Mouse (Mus musculus): ENCODE data around the gene Fndc3b. TPM values are rescaled to one million over a fixed set of nuclear protein-coding genes. Genes with fewer than 3 reads are reported as not detected.

Gene Fndc3b
- polyA plus RNA-seq, 1 experiment = 14.2 TPM

DNA sequence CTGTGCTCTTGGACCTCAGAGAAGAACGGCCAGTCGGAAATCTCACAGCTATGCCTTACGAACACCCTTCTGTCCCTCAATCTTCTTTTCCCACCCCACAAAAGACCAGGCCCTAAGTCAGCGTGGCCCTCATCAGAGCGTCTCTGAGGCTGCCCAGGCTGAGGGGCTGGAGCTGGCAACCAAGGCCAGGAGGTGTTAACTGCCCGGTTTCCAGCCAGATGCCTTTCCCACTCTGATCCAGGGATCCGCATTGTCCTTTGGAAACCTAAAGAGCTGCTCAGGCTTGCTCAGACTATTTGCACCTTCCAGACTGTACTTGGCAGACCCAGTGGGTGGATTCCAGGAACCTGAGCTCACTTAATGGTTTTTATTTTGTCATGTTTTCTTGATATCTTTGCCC lies 180.7 kb downstream of the Fndc3b start:
- WGBS = 81% methylated on average over 7 of the region's 7 CpGs
- no peak for DNase-seq
- no peaks in the 10 kb centered on the region for H3K27me3 ChIP-seq (replicated peaks; ENCODE audit: control insufficient read depth, insufficient read depth, low read length)
- no peak for TF ChIP-seq POLR2A (IDR thresholded peaks at IDR 0.05; ENCODE audit: low read depth, low read length)
- no peak for TF ChIP-seq CTCF (conservative IDR thresholded peaks at IDR 0.05; ENCODE audit: insufficient read depth, insufficient read length, low read depth, low read length)
- no peaks in the 10 kb centered on the region for H3K4me1 ChIP-seq (ENCODE audit: control insufficient read depth, insufficient read depth, low read length)
- no peaks in the 10 kb centered on the region for H3K36me3 ChIP-seq (ENCODE audit: control insufficient read depth, insufficient read depth, low read length)
- H3K4me3 ChIP-seq (ENCODE audit: insufficient read depth, low read depth, low read length) = no peak overlapping the region
- no peak overlapping the region for H3K27ac ChIP-seq (ENCODE audit: insufficient read depth, low read depth, low read length)

DNA sequence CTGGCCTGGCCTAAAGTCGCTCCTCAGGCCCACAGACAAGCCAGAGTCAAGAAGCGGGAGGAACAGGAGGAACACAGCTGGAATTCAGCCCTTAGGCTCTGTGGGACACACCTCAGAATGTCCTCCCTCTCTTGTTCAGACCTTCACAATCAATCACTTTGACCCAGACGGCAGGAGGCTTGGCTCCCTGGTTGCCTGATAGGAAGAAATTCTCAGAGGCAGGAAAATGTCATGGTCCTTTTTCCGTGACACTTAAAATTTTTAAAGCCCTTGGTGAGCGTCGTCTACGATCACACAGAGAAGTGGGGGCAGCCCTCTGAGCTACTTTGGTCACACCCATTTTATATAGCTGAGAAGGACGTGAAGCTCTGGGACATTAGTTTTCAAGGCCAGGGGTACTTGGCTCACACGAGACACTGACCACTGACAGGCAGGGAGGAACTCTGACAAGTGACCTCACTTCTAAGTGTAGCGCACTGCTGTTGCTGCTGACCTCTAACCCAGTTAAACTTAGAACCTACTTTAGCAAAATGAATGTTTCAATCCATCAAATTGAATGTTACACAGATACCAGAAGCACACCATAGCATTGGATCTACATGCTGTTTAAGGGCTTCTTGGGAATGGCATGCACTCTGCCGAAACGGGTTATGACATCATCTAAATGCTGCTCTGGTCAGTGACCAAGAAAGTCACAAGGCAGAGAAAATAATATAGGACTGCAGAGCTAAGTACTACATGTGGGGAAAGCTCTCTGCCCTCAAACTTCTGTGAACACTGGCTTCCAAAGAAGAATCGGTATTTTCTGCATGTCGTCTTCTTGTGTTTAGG lies 181.7 kb downstream of the Fndc3b start:
- H3K27ac ChIP-seq (ENCODE audit: insufficient read depth, low read depth, low read length) = no peak overlapping the region
- DNase-seq = no peak
- WGBS = 71% methylated on average over 14 of the region's 14 CpGs

GRCm38 (mm10) chr3:27526991-27527390 lies 184.1 kb downstream of the Fndc3b start:
- 91% methylated on average over 3 of the region's 3 CpGs for WGBS
- TF ChIP-seq POLR2A (IDR thresholded peaks at IDR 0.05; ENCODE audit: low read depth, low read length) (no peak), CTCF (conservative IDR thresholded peaks at IDR 0.05; ENCODE audit: insufficient read depth, insufficient read length, low read depth, low read length) (no peak)
- Histone ChIP-seq H3K4me3 (ENCODE audit: insufficient read depth, low read depth, low read length) (no peak overlapping the region), H3K36me3 (ENCODE audit: control insufficient read depth, insufficient read depth, low read length) (no peaks in the 10 kb centered on the region), H3K27ac (ENCODE audit: insufficient read depth, low read depth, low read length) (no peak overlapping the region), H3K27me3 (replicated peaks; ENCODE audit: control insufficient read depth, insufficient read depth, low read length) (no peaks in the 10 kb centered on the region), H3K4me1 (ENCODE audit: control insufficient read depth, insufficient read depth, low read length) (no peaks in the 10 kb centered on the region)
- no peak for DNase-seq

More for the DNA sequence above, 181.7 kb downstream of the Fndc3b start:
- Histone ChIP-seq H3K36me3 (ENCODE audit: control insufficient read depth, insufficient read depth, low read length) (no peaks in the 10 kb centered on the region), H3K27me3 (replicated peaks; ENCODE audit: control insufficient read depth, insufficient read depth, low read length) (no peaks in the 10 kb centered on the region), H3K4me1 (ENCODE audit: control insufficient read depth, insufficient read depth, low read length) (no peaks in the 10 kb centered on the region), H3K4me3 (ENCODE audit: insufficient read depth, low read depth, low read length) (no peak overlapping the region)
- no peak for TF ChIP-seq CTCF (conservative IDR thresholded peaks at IDR 0.05; ENCODE audit: insufficient read depth, insufficient read length, low read depth, low read length)
- TF ChIP-seq POLR2A (IDR thresholded peaks at IDR 0.05; ENCODE audit: low read depth, low read length) = no peak

GRCm38 (mm10) chr3:27523176-27523936 lies 187.8 kb downstream of the Fndc3b start:
- WGBS = 84% methylated on average over 12 of the region's 12 CpGs
- no peak overlapping the region for H3K27ac ChIP-seq (ENCODE audit: insufficient read depth, low read depth, low read length)
- no peak overlapping the region for H3K4me3 ChIP-seq (ENCODE audit: insufficient read depth, low read depth, low read length)
- H3K36me3 ChIP-seq (ENCODE audit: control insufficient read depth, insufficient read depth, low read length) = no peaks in the 10 kb centered on the region
- no peak for TF ChIP-seq CTCF (conservative IDR thresholded peaks at IDR 0.05; ENCODE audit: insufficient read depth, insufficient read length, low read depth, low read length)
- no peak for TF ChIP-seq POLR2A (IDR thresholded peaks at IDR 0.05; ENCODE audit: low read depth, low read length)
- no peaks in the 10 kb centered on the region for H3K27me3 ChIP-seq (replicated peaks; ENCODE audit: control insufficient read depth, insufficient read depth, low read length)
- H3K4me1 ChIP-seq (ENCODE audit: control insufficient read depth, insufficient read depth, low read length) = peaks cover 8% of the 10 kb centered on the region; the same call in 1 of the 2 replicates
- DNase-seq = no peak

DNA sequence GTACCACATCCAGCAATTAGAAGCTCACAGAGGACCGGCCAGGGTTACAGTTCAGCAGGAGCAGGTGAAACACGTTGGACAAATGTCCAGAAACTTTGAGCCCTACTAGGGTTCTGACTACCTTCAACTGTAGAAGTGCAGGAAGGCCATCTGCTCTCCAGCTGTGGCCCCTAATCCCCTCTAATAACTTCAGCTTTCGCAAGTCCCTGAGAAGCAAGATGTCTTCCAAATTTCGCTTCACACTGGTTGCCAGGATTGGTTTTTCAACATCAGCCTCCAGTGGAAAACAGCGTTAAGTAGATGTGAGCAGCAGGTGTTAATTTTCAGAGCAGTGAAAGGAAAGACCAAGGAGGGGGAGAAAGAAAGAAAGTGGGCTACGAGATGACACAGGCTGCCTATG lies 190.7 kb downstream of the Fndc3b start:
- Histone ChIP-seq H3K27ac (ENCODE audit: insufficient read depth, low read depth, low read length) (no peak overlapping the region), H3K27me3 (replicated peaks; ENCODE audit: control insufficient read depth, insufficient read depth, low read length) (no peaks in the 10 kb centered on the region), H3K4me3 (ENCODE audit: insufficient read depth, low read depth, low read length) (no peak overlapping the region), H3K4me1 (ENCODE audit: control insufficient read depth, insufficient read depth, low read length) (peaks cover 15% of the 10 kb centered on the region; the same call in 1 of the 2 replicates), H3K36me3 (ENCODE audit: control insufficient read depth, insufficient read depth, low read length) (no peaks in the 10 kb centered on the region)
- 72% methylated on average over 6 of the region's 6 CpGs for WGBS
- DNase-seq = no peak
- TF ChIP-seq POLR2A (IDR thresholded peaks at IDR 0.05; ENCODE audit: low read depth, low read length) = no peak
- TF ChIP-seq CTCF (conservative IDR thresholded peaks at IDR 0.05; ENCODE audit: insufficient read depth, insufficient read length, low read depth, low read length) = no peak

- no peak for DNase-seq
- no peak for TF ChIP-seq POLR2A (IDR thresholded peaks at IDR 0.05; ENCODE audit: low read depth, low read length)
- no peak for TF ChIP-seq CTCF (conservative IDR thresholded peaks at IDR 0.05; ENCODE audit: insufficient read depth, insufficient read length, low read depth, low read length)
- Histone ChIP-seq H3K27ac (ENCODE audit: insufficient read depth, low read depth, low read length) (no peak overlapping the region), H3K4me1 (ENCODE audit: control insufficient read depth, insufficient read depth, low read length) (peaks cover 15% of the 10 kb centered on the region; the same call in 1 of the 2 replicates), H3K36me3 (ENCODE audit: control insufficient read depth, insufficient read depth, low read length) (no peaks in the 10 kb centered on the region), H3K4me3 (ENCODE audit: insufficient read depth, low read depth, low read length) (no peak overlapping the region), H3K27me3 (replicated peaks; ENCODE audit: control insufficient read depth, insufficient read depth, low read length) (no peaks in the 10 kb centered on the region)
- WGBS = 63% methylated on average over 6 of the region's 6 CpGs
Observed at GRCm38 (mm10) chr3:27519481-27519880, 191.6 kb downstream of the Fndc3b start.

DNA sequence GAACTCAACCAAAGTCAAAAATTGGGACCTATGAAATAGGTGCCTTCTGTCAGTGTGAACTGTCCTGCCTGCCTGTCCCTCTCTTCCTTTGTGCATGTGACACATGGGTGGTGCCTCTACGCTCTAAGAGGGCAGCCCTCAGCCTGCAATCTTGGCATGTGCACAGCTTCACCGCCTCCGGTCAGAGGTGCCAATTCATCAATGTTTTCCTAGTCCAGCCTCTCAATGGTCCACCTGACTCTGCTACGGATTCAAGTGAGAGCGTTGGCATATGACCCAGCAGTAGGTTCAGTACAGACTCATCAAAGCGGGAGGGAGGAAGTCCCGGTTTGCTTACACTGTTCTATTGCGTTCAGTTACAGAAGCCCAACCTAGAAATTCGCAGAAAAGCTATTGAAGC lies 192.2 kb downstream of the Fndc3b start:
- no peaks in the 10 kb centered on the region for H3K27me3 ChIP-seq (replicated peaks; ENCODE audit: control insufficient read depth, insufficient read depth, low read length)
- TF ChIP-seq CTCF (conservative IDR thresholded peaks at IDR 0.05; ENCODE audit: insufficient read depth, insufficient read length, low read depth, low read length) = no peak
- DNase-seq = peak; percentile 94
- H3K36me3 ChIP-seq (ENCODE audit: control insufficient read depth, insufficient read depth, low read length) = no peaks in the 10 kb centered on the region
- 39% methylated on average over 9 of the region's 9 CpGs for WGBS
- H3K27ac ChIP-seq (ENCODE audit: insufficient read depth, low read depth, low read length) = no peak overlapping the region
- H3K4me3 ChIP-seq (ENCODE audit: insufficient read depth, low read depth, low read length) = no peak overlapping the region
- H3K4me1 ChIP-seq (ENCODE audit: control insufficient read depth, insufficient read depth, low read length) = peaks cover 15% of the 10 kb centered on the region; the same call in 1 of the 2 replicates

All from kidney, adult 2 months (tissue).